Mouse (Mus musculus): ENCODE measurements at regions not wholly inside any gene's neighbourhood (a gene's known extent, or its start where the extent isn't known, plus 50 kb on each side); places are given as distances from the start of the nearest gene placed in this dataset.

GRCm38 (mm10) chr6:95179993-95180392, 63.0 kb downstream of the Kbtbd8 start:
- no peaks in the 10 kb centered on the region for H3K27me3 ChIP-seq (ENCODE audit: control insufficient read depth, insufficient read depth, insufficient read length)
- no peak overlapping the region for H3ac ChIP-seq (ENCODE audit: control insufficient read depth, insufficient read length, low read depth)
- no peak for TF ChIP-seq USF1 (IDR thresholded peaks at IDR 0.05; ENCODE audit: low read depth)
- no peak for TF ChIP-seq MAX (IDR thresholded peaks at IDR 0.05)
- no peak for TF ChIP-seq MYOD1 (IDR thresholded peaks at IDR 0.05; ENCODE audit: control insufficient read depth, insufficient read length, low read depth)
- no peak for TF ChIP-seq FOSL1 (IDR thresholded peaks at IDR 0.05; ENCODE audit: insufficient read depth, low read length, poor library complexity, severe bottlenecking)
- no peak for TF ChIP-seq MYOG (IDR thresholded peaks at IDR 0.05; ENCODE audit: control insufficient read depth, extremely low read depth, insufficient read length)
- no peak for TF ChIP-seq CTCF (IDR thresholded peaks at IDR 0.05; ENCODE audit: control insufficient read depth, insufficient read depth, insufficient read length)
- no peak for TF ChIP-seq CEBPB (IDR thresholded peaks at IDR 0.05; ENCODE audit: low read depth)
- H3K79me3 ChIP-seq (ENCODE audit: low read depth): no peaks in the 10 kb centered on the region
- no peaks in the 10 kb centered on the region for H3K36me3 ChIP-seq (ENCODE audit: control insufficient read depth, insufficient read depth)
- no peak overlapping the region for H3K4me3 ChIP-seq (ENCODE audit: insufficient read depth, poor library complexity, severe bottlenecking)
- H3K79me2 ChIP-seq (ENCODE audit: control insufficient read depth, insufficient read depth): no peaks in the 10 kb centered on the region

DNA sequence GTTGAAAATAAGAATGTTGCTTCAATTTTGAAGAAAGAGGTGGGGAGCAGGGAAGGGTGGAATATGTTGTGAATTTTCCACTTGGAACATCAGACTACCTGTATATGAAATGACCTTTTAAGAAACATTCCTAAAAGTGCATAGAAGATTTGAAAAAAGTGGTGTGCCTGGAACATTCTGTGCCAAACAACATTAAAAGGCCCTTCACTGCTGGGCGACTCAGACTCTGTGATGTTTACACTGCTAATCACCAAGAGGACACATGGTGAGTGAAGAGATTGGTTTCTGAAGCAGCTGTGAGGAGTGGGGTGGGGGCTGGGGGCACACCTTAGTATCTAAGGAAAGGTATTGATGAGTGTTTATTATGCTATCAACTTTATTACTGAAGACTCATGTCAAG, 65.2 kb downstream of the Kbtbd8 start:
- Histone ChIP-seq H3K4me3 (ENCODE audit: insufficient read depth, poor library complexity, severe bottlenecking) (no peak overlapping the region), H3K36me3 (ENCODE audit: control insufficient read depth, insufficient read depth) (no peaks in the 10 kb centered on the region), H3K27me3 (ENCODE audit: control insufficient read depth, insufficient read depth, insufficient read length) (no peaks in the 10 kb centered on the region), H3K79me3 (ENCODE audit: low read depth) (no peaks in the 10 kb centered on the region), H3ac (ENCODE audit: control insufficient read depth, insufficient read length, low read depth) (no peak overlapping the region), H3K79me2 (ENCODE audit: control insufficient read depth, insufficient read depth) (no peaks in the 10 kb centered on the region)
- TF ChIP-seq FOSL1 (IDR thresholded peaks at IDR 0.05; ENCODE audit: insufficient read depth, low read length, poor library complexity, severe bottlenecking) (no peak), MAX (IDR thresholded peaks at IDR 0.05) (no peak), CTCF (IDR thresholded peaks at IDR 0.05; ENCODE audit: control insufficient read depth, insufficient read depth, insufficient read length) (no peak), CEBPB (IDR thresholded peaks at IDR 0.05; ENCODE audit: low read depth) (no peak), MYOD1 (IDR thresholded peaks at IDR 0.05; ENCODE audit: control insufficient read depth, insufficient read length, low read depth) (no peak), MYOG (IDR thresholded peaks at IDR 0.05; ENCODE audit: control insufficient read depth, extremely low read depth, insufficient read length) (no peak), USF1 (IDR thresholded peaks at IDR 0.05; ENCODE audit: low read depth) (no peak)

DNA sequence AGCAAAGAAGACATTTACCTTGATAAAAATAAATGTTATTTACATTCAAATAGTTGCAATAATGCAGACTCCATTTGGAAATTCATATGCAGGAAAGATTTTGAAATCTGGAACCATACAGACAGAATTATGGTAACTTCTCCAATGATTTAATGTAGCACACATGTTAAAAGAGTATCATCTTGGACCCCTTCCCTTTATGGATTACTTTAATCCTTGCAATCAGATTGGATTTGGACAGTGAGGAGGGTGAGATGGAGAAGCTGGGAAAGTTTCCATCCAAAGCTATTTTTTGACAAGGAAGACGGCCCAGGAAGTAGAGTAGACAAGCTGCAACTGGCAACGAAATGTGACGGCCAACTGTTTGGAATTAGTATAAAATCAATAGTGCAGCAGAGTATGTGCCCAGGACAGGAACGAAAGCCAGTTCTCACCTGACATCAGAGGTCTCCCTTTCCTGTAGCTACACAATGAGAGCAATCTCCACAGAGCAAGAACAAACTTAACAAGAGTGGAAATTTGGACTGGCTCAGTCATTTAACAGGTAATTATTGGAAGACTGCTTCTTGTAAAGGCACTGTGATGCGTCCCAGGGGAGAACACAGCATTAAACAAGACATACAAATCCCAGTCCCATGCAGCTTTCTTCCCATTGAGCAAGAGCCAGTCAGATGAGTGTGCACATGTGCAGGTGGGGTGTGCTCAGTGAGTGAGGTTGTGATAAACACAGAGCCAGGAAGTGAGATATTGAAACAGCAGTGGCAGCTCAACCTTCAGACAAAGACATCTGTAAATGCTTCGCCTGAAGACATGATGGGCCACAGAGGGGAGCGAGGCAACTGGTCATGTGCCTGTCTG, 68.3 kb downstream of the Kbtbd8 start:
- no peaks in the 10 kb centered on the region for H3K79me3 ChIP-seq (ENCODE audit: low read depth)
- no peak overlapping the region for H3ac ChIP-seq (ENCODE audit: control insufficient read depth, insufficient read length, low read depth)
- no peaks in the 10 kb centered on the region for H3K36me3 ChIP-seq (ENCODE audit: control insufficient read depth, insufficient read depth)
- TF ChIP-seq MYOG (IDR thresholded peaks at IDR 0.05; ENCODE audit: control insufficient read depth, extremely low read depth, insufficient read length): no peak
- no peak for TF ChIP-seq USF1 (IDR thresholded peaks at IDR 0.05; ENCODE audit: low read depth)
- TF ChIP-seq MYOD1 (IDR thresholded peaks at IDR 0.05; ENCODE audit: control insufficient read depth, insufficient read length, low read depth): no peak
- TF ChIP-seq CEBPB (IDR thresholded peaks at IDR 0.05; ENCODE audit: low read depth): no peak
- TF ChIP-seq CTCF (IDR thresholded peaks at IDR 0.05; ENCODE audit: control insufficient read depth, insufficient read depth, insufficient read length): no peak
- no peak for TF ChIP-seq MAX (IDR thresholded peaks at IDR 0.05)
- TF ChIP-seq FOSL1 (IDR thresholded peaks at IDR 0.05; ENCODE audit: insufficient read depth, low read length, poor library complexity, severe bottlenecking): no peak
- no peak overlapping the region for H3K4me3 ChIP-seq (ENCODE audit: insufficient read depth, poor library complexity, severe bottlenecking)
- H3K79me2 ChIP-seq (ENCODE audit: control insufficient read depth, insufficient read depth): no peaks in the 10 kb centered on the region
- H3K27me3 ChIP-seq (ENCODE audit: control insufficient read depth, insufficient read depth, insufficient read length): peaks cover 7% of the 10 kb centered on the region

DNA sequence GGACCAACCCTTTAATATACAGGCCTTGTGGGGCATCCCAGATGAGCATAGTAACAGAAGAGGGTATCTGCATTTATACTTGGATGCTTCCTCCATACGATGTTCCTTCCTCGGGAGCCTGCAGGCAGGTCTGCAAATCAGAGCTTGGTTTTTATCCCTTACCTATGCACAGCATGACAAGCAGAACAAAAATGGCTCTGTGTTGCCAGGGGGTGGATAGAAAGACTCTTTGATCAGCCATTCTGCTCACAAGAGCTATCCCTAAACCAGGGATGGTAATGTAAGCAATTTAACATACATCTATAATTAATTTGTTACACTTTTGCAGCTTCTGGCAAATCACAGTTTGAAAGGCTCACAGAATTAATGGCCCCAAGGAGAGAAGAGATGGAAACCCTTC, 79.6 kb downstream of the Kbtbd8 start:
- H3K36me3 ChIP-seq (ENCODE audit: control insufficient read depth, insufficient read depth): no peaks in the 10 kb centered on the region
- H3K27me3 ChIP-seq (ENCODE audit: control insufficient read depth, insufficient read depth, insufficient read length): peaks cover 4% of the 10 kb centered on the region
- no peak overlapping the region for H3ac ChIP-seq (ENCODE audit: control insufficient read depth, insufficient read length, low read depth)
- H3K79me3 ChIP-seq (ENCODE audit: low read depth): no peaks in the 10 kb centered on the region
- no peak for TF ChIP-seq MYOD1 (IDR thresholded peaks at IDR 0.05; ENCODE audit: control insufficient read depth, insufficient read length, low read depth)
- no peak for TF ChIP-seq MAX (IDR thresholded peaks at IDR 0.05)
- no peak for TF ChIP-seq MYOG (IDR thresholded peaks at IDR 0.05; ENCODE audit: control insufficient read depth, extremely low read depth, insufficient read length)
- no peak for TF ChIP-seq FOSL1 (IDR thresholded peaks at IDR 0.05; ENCODE audit: insufficient read depth, low read length, poor library complexity, severe bottlenecking)
- no peak for TF ChIP-seq CTCF (IDR thresholded peaks at IDR 0.05; ENCODE audit: control insufficient read depth, insufficient read depth, insufficient read length)
- no peaks in the 10 kb centered on the region for H3K79me2 ChIP-seq (ENCODE audit: control insufficient read depth, insufficient read depth)
- no peak overlapping the region for H3K4me3 ChIP-seq (ENCODE audit: insufficient read depth, poor library complexity, severe bottlenecking)

DNA sequence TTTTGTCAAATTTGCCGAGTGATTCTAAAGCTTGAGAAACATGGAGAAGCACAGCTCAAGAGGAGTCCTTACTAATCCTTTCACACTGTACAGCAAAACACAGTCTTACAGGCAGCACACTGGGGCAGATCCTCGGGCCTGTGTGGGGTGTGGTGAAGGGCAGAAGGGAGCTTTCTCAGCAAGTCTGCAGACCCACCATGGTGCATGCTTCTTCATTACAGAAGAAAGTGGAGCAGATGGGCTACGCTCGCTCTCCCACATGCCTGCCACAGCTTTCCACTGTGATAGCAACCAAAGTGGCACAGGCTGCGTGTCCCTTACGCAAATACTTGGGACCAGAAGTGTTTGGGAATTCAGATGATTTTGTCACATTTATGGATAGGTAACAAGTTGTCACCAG, 81.6 kb downstream of the Kbtbd8 start:
- Histone ChIP-seq H3ac (ENCODE audit: control insufficient read depth, insufficient read length, low read depth) (no peak overlapping the region), H3K79me2 (ENCODE audit: control insufficient read depth, insufficient read depth) (no peaks in the 10 kb centered on the region), H3K27me3 (ENCODE audit: control insufficient read depth, insufficient read depth, insufficient read length) (peaks cover 9% of the 10 kb centered on the region), H3K36me3 (ENCODE audit: control insufficient read depth, insufficient read depth) (no peaks in the 10 kb centered on the region), H3K4me3 (ENCODE audit: insufficient read depth, poor library complexity, severe bottlenecking) (no peak overlapping the region), H3K79me3 (ENCODE audit: low read depth) (no peaks in the 10 kb centered on the region)
- TF ChIP-seq MYOD1 (IDR thresholded peaks at IDR 0.05; ENCODE audit: control insufficient read depth, insufficient read length, low read depth) (no peak), CEBPB (IDR thresholded peaks at IDR 0.05; ENCODE audit: low read depth) (no peak), MYOG (IDR thresholded peaks at IDR 0.05; ENCODE audit: control insufficient read depth, extremely low read depth, insufficient read length) (no peak), FOSL1 (IDR thresholded peaks at IDR 0.05; ENCODE audit: insufficient read depth, low read length, poor library complexity, severe bottlenecking) (no peak), USF1 (IDR thresholded peaks at IDR 0.05; ENCODE audit: low read depth) (no peak), CTCF (IDR thresholded peaks at IDR 0.05; ENCODE audit: control insufficient read depth, insufficient read depth, insufficient read length) (no peak), MAX (IDR thresholded peaks at IDR 0.05) (no peak)
